Mouse (Mus musculus): ENCODE results near the gene Gm10100.
"Not testable (repeated sequence)": the region's sequence is repeated elsewhere in the genome, so short reads cannot be mapped to it uniquely, and the experiment has no call there.

Gene Gm10100

DNA sequence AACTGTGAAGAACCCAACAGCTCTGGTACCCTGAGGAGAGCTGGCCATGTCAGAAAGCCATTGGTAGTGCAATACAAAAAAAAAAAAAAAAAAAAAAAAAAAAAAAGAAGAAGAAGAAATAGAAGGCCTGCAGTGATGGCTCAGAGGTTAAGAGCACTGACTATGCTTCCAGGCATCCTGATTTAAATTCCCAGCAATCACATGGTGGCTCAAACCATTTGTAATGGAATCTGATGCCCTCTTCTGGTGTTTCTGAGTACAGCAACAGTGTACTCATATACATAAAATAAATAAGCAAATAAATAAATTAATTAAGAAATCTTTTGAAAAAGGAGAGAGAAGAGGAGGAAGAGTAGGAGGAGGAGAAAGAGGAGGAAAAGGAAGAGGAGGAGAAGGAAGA is 27.2 kb downstream of the Gm10100 start:
- DNase-seq: no peak

- DNase-seq: not testable (repeated sequence)
Measured at GRCm38 (mm10) chr10:77759582-77759981, 33.3 kb downstream of the Gm10100 start, which contains the start of gene Gm3233. Gene Gm3233 (minus strand): TSS chr10:77759682.

DNA sequence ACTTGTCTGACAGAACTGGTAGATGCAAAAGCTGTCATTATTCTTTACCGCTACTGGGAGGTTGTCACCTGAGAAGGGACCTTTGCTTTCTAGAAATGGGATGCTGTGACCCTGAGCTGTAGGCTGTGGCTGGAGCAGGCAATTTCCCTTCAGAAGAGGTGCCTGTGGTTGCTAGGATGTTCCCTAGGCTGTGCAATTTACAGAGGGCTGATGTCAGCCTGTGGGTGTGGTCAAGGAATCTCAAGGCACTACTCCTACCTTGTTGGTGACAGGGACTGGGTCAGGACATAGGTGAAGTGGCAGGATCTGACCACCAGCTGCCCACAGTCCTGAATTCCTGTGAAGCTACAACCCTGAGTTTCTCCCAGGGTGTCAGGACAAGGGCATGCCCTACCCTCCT is 43.4 kb downstream of the Gm10100 start:
- no peak for DNase-seq

- DNase-seq: not testable (repeated sequence)
Measured at GRCm38 (mm10) chr10:77771225-77771624, 44.9 kb downstream of the Gm10100 start, which contains the start of gene Gm3238. Gene Gm3238 (minus strand): TSS chr10:77771325.

DNA sequence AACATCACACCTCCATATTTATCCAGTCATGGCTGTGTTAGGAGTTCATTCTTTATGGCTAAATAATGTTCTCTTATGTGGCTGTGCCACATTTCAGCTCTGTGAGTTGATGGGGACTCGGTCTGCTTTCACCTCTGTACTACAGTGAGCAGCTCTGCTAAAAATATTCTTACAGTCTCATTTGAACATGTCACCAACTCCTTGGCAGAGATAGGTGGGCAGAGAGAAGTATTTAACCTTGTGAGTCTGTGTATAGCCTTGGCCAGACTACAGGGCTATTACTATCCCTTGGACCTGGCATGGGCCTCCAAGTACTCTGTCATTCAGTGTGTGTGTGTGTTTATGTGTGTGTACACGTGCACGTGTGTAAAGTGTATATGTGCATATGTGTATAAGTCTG is 45.9 kb downstream of the Gm10100 start:
- not testable (repeated sequence) for DNase-seq

All from layer of hippocampus, adult 9-11 months (tissue).